Mouse (Mus musculus): ENCODE measurements around the gene Ctdsp2. TPM values are rescaled to one million over a fixed set of nuclear protein-coding genes. Genes with fewer than 3 reads are reported as not detected.

The Ctdsp2 gene
- polyA plus RNA-seq, 1 experiment from 2014 or later = 26.0 TPM

DNA sequence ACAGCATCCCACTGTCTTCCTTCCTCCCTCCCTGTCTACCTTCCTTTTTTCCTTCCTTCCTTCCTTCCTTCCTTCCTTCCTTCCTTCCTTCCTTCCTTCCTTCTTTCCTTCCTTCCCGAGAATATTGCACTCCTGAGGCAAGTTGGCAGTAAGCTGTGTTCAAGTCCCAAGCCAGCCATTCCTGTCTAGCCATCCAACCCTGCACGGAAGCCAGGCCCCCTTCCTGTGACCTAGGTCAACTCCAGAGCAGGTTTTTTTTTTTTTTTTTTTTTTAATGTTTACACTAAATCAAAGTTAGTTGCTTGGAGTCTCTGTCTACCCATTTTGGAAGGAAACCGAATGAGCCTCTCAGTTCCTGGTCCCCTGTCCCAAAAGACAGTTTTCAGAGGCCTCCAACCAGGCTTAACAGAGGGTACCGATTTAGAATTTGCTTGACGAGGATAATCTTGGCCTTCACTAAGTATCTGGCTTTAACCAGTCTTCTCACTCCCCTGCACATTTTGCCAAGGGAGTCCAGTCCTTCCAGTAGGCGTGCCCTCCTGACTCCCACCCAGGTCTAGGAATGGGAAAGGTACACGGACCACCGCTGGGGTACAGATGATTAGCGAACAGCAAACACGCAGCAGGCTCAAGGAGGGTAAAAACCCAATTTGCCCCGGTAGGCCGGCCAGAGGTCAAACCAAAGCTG is 7.0 kb upstream of the Ctdsp2 start:
- no peak overlapping the region for H3K27ac ChIP-seq (replicated peaks)
- WGBS = 13% methylated on average over 12 of the region's 12 CpGs
- ATAC-seq (replicated peaks) = no peak
- no peaks in the 10 kb centered on the region for H3K27me3 ChIP-seq
- no peak overlapping the region for H3K4me2 ChIP-seq (replicated peaks)
- no peak overlapping the region for H3K4me3 ChIP-seq
- H3K4me1 ChIP-seq = peaks cover 11% of the 10 kb centered on the region
- no peak overlapping the region for H3K9ac ChIP-seq (replicated peaks)
- no peaks in the 10 kb centered on the region for H3K9me3 ChIP-seq
- H3K36me3 ChIP-seq = no peaks in the 10 kb centered on the region

- Histone ChIP-seq H3K4me3 (no peak overlapping the region), H3K9me3 (no peaks in the 10 kb centered on the region), H3K9ac (replicated peaks) (no peak overlapping the region), H3K4me1 (peaks cover 11% of the 10 kb centered on the region), H3K27me3 (no peaks in the 10 kb centered on the region), H3K4me2 (replicated peaks) (no peak overlapping the region), H3K27ac (replicated peaks) (no peak overlapping the region), H3K36me3 (no peaks in the 10 kb centered on the region)
- WGBS = 9% methylated on average over 13 of the region's 13 CpGs
- ATAC-seq (replicated peaks) = peak; percentile 54; the same call in 1 of the 2 replicates
These were observed 6.3 kb upstream of the Ctdsp2 start for GRCm38 (mm10) chr10:126972051-126972725.

GRCm38 (mm10) chr10:126972988-126973387 is 5.5 kb upstream of the Ctdsp2 start:
- H3K4me1 ChIP-seq = peaks cover 16% of the 10 kb centered on the region
- WGBS = 36% methylated on average over 7 of the region's 7 CpGs
- H3K4me2 ChIP-seq (replicated peaks) = no peak overlapping the region
- H3K9me3 ChIP-seq = no peaks in the 10 kb centered on the region
- no peak overlapping the region for H3K9ac ChIP-seq (replicated peaks)
- H3K27me3 ChIP-seq = no peaks in the 10 kb centered on the region
- ATAC-seq (replicated peaks) = no peak
- H3K27ac ChIP-seq (replicated peaks) = no peak overlapping the region
- H3K36me3 ChIP-seq = no peaks in the 10 kb centered on the region
- H3K4me3 ChIP-seq = no peak overlapping the region

DNA sequence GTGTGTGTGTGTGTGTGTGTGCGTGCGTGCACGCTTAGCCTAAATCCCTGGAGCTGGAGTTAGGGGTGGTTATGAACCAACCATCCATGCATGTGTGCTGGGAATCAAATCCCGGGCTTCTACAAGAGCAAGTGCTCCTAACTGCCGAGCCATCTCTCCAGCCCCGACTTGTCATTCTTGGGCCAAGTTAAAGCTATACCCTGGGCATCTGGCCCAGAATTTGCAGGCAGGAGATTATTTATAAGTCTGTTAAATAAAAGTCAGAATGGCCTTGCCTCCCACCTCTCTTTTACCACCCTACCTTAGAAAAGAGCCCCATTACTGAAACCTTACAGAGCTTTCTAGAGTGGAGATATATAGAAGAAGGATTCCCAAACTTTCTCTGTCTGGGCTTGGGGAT is 2.8 kb upstream of the Ctdsp2 start:
- Histone ChIP-seq H3K27me3 (no peaks in the 10 kb centered on the region), H3K9ac (replicated peaks) (no peak overlapping the region), H3K27ac (replicated peaks) (no peak overlapping the region), H3K9me3 (no peaks in the 10 kb centered on the region), H3K4me2 (replicated peaks) (no peak overlapping the region), H3K4me3 (no peak overlapping the region), H3K36me3 (no peaks in the 10 kb centered on the region), H3K4me1 (peaks cover 24% of the 10 kb centered on the region)
- WGBS = 82% methylated on average over 6 of the region's 6 CpGs
- ATAC-seq (replicated peaks) = no peak

DNA sequence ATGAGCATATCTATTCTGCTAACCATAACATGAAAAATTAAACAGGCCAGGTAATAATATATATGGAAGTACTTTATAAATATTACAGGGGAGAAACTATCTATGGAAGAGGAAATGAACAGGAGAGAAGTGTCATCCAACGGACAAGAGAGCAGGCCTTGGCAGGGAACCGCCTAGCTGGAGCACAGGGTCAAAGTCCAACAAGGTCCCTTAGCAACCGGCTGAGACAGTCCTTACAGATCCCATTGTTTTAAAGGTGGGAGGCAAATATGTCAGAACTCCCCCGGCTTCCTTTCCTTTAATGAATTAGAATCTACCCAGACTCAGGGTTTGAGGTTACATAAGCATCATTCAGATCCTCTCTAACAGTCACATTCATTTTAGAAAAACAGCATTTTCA is 1.4 kb upstream of the Ctdsp2 start:
- H3K27me3 ChIP-seq = no peaks in the 10 kb centered on the region
- no peaks in the 10 kb centered on the region for H3K9me3 ChIP-seq
- H3K4me3 ChIP-seq = no peak overlapping the region
- H3K9ac ChIP-seq (replicated peaks) = no peak overlapping the region
- no peaks in the 10 kb centered on the region for H3K36me3 ChIP-seq
- 56% methylated on average over 4 of the region's 4 CpGs for whole genome bisulfite sequencing
- no peak overlapping the region for H3K27ac ChIP-seq (replicated peaks)
- ATAC-seq (replicated peaks) = no peak
- H3K4me1 ChIP-seq = peaks cover 33% of the 10 kb centered on the region
- no peak overlapping the region for H3K4me2 ChIP-seq (replicated peaks)

- Histone ChIP-seq H3K4me3 (peak overlapping the region; percentile 94), H3K36me3 (no peaks in the 10 kb centered on the region), H3K4me1 (peaks cover 48% of the 10 kb centered on the region), H3K9me3 (no peaks in the 10 kb centered on the region), H3K27me3 (no peaks in the 10 kb centered on the region), H3K4me2 (replicated peaks) (peak overlapping the region; percentile 86), H3K9ac (replicated peaks) (peak overlapping the region; percentile 94), H3K27ac (replicated peaks) (peak overlapping the region; percentile 100)
- ATAC-seq (replicated peaks) = peak; percentile 15; the same call in 1 of the 2 replicates
- WGBS = under 1% methylated on average over 46 of the region's 62 CpGs
These were observed 661 bp downstream of the Ctdsp2 start for GRCm38 (mm10) chr10:126979121-126979635.

GRCm38 (mm10) chr10:126979636-126980151 is 1.2 kb downstream of the Ctdsp2 start:
- H3K27me3 ChIP-seq = no peaks in the 10 kb centered on the region
- H3K4me3 ChIP-seq = peak overlapping the region; percentile 94
- H3K4me1 ChIP-seq = peaks cover 53% of the 10 kb centered on the region
- no peaks in the 10 kb centered on the region for H3K9me3 ChIP-seq
- peak overlapping the region; percentile 100 for H3K27ac ChIP-seq (replicated peaks)
- H3K36me3 ChIP-seq = no peaks in the 10 kb centered on the region
- no peak for ATAC-seq (replicated peaks)
- H3K4me2 ChIP-seq (replicated peaks) = peak overlapping the region; percentile 86
- peak overlapping the region; percentile 94 for H3K9ac ChIP-seq (replicated peaks)
- under 1% methylated on average over 46 of the region's 57 CpGs for WGBS

DNA sequence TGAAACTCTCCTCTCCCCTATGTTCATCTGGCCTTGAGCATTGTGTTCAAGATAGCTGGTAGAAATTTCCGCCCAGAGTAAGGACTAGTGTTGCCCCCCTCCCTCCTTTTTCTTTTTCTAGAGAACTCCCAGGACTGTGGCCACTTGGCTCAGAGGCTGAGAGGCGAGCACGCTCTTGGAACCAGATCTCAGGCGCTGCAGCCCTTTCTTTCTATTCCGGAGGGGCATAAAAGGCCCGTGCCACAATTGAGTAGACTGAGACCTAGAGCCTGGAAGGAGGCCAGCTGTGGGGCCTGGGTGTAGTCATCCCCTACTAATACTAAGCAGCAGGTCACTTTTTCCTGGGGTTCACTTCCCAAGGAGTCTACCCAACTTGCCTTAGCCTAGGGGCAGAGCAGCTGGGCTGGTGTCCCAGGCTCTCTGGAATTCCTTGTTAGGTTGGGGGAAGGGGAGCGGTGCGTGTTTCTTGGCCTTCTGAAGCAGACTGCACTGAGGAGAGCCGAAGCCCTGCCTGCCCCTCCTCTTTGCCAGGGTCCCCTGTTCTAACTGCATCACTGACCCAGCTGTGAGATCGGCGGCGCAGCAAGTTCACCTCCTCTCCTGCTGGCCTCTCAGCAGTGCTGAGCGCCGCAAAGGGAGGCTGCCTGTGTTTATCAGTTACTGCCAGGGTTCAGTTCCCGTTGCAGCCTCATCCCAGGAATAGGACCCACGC is 1.9 kb downstream of the Ctdsp2 start:
- H3K9ac ChIP-seq (replicated peaks) = peak overlapping the region; percentile 94
- H3K4me1 ChIP-seq = peaks cover 60% of the 10 kb centered on the region
- peak; percentile 58 for ATAC-seq (replicated peaks)
- H3K27me3 ChIP-seq = no peaks in the 10 kb centered on the region
- H3K9me3 ChIP-seq = no peaks in the 10 kb centered on the region
- no peaks in the 10 kb centered on the region for H3K36me3 ChIP-seq
- peak overlapping the region; percentile 86 for H3K4me2 ChIP-seq (replicated peaks)
- H3K27ac ChIP-seq (replicated peaks) = peak overlapping the region; percentile 100
- 3% methylated on average over 16 of the region's 16 CpGs for WGBS
- H3K4me3 ChIP-seq = peak overlapping the region; percentile 94

- H3K27me3 ChIP-seq = no peaks in the 10 kb centered on the region
- peak overlapping the region; percentile 94 for H3K4me3 ChIP-seq
- H3K36me3 ChIP-seq = no peaks in the 10 kb centered on the region
- H3K9ac ChIP-seq (replicated peaks) = peak overlapping the region; percentile 94
- peak overlapping the region; percentile 100 for H3K27ac ChIP-seq (replicated peaks)
- H3K4me1 ChIP-seq = peaks cover 66% of the 10 kb centered on the region
- no peak for ATAC-seq (replicated peaks)
- peak overlapping the region; percentile 86 for H3K4me2 ChIP-seq (replicated peaks)
- WGBS = under 1% methylated on average over 11 of the region's 11 CpGs
- no peaks in the 10 kb centered on the region for H3K9me3 ChIP-seq
These were observed 2.5 kb downstream of the Ctdsp2 start for GRCm38 (mm10) chr10:126980933-126981530.

GRCm38 (mm10) chr10:126981746-126982145 is 3.2 kb downstream of the Ctdsp2 start:
- ATAC-seq (replicated peaks) = no peak
- Histone ChIP-seq H3K4me3 (peak overlapping the region; percentile 94), H3K4me1 (peaks cover 73% of the 10 kb centered on the region), H3K9ac (replicated peaks) (peak overlapping the region; percentile 8; the same call in 1 of the 2 replicates), H3K36me3 (no peaks in the 10 kb centered on the region), H3K4me2 (replicated peaks) (peak overlapping the region; percentile 86), H3K27me3 (no peaks in the 10 kb centered on the region), H3K9me3 (no peaks in the 10 kb centered on the region), H3K27ac (replicated peaks) (0 out of 2 replicates have a peak overlapping the region, but pooled peaks have one; percentile 100)
- 60% methylated on average over 3 of the region's 3 CpGs for WGBS

GRCm38 (mm10) chr10:126983193-126983725 is 4.7 kb downstream of the Ctdsp2 start:
- Histone ChIP-seq H3K9ac (replicated peaks) (no peak overlapping the region; the same call in 1 of the 2 replicates), H3K4me1 (peaks cover 82% of the 10 kb centered on the region), H3K4me3 (0 out of 2 replicates have a peak overlapping the region, but pooled peaks have one; percentile 94), H3K27me3 (no peaks in the 10 kb centered on the region), H3K9me3 (no peaks in the 10 kb centered on the region), H3K27ac (replicated peaks) (peak overlapping the region; percentile 74), H3K36me3 (no peaks in the 10 kb centered on the region), H3K4me2 (replicated peaks) (peak overlapping the region; percentile 86)
- 59% methylated on average over 14 of the region's 14 CpGs for WGBS
- no peak for ATAC-seq (replicated peaks)

Measured in forebrain, embryonic 15.5 days (tissue).